ENCODE assay signal across 24 mouse cellular contexts in genomic region chr5:46338461-46338860, GRCm38 (mm10).
"Had no signal": no experiment of that assay in that cellular context is flagged by ENCODE, and none has a peak within 500 bp of the region (broad histone marks: within the 10 kb centered on the region; RNA-seq: fewer than 3 reads in every experiment).

No protein-coding gene starts in this region.

- H3K4me2 ChIP-seq: limb, embryonic 13.5 days; liver, embryonic 12.5 days; liver, embryonic 15.5 days; lung, embryonic 15.5 days; midbrain, embryonic 13.5 days; neural tube, embryonic 13.5 days; stomach, embryonic 15.5 days had no signal

- ATAC-seq: liver, embryonic 12.5 days; midbrain, embryonic 13.5 days; midbrain, embryonic 16.5 days had no signal

- H3K9ac ChIP-seq: limb, embryonic 13.5 days; liver, embryonic 12.5 days; liver, embryonic 15.5 days; lung, embryonic 15.5 days; midbrain, embryonic 13.5 days; neural tube, embryonic 13.5 days; stomach, embryonic 15.5 days had no signal

- H3K27me3 ChIP-seq: limb, embryonic 13.5 days; liver, embryonic 12.5 days; liver, embryonic 15.5 days; lung, embryonic 15.5 days; megakaryocyte, embryonic 14.5 days; midbrain, embryonic 13.5 days; neural tube, embryonic 13.5 days; stomach, embryonic 15.5 days had no signal

- H3K36me3 ChIP-seq: limb, embryonic 10.5 days; limb, embryonic 13.5 days; liver, embryonic 12.5 days; liver, embryonic 15.5 days; lung, embryonic 15.5 days; midbrain, embryonic 10.5 days; midbrain, embryonic 13.5 days; neural tube, embryonic 13.5 days; stomach, embryonic 15.5 days had no signal

- H3K4me1 ChIP-seq: limb, embryonic 10.5 days; limb, embryonic 13.5 days; liver, embryonic 12.5 days; liver, embryonic 15.5 days; lung, embryonic 15.5 days; megakaryocyte, embryonic 14.5 days; midbrain, embryonic 10.5 days; midbrain, embryonic 13.5 days; neural tube, embryonic 13.5 days; stomach, embryonic 15.5 days had no signal

- DNase-seq: kidney, adult 11 months; kidney, adult 8-10 months; kidney, postnatal 14 days; kidney, postnatal 4 days; liver; lung, adult 18-20 months; lung, postnatal 10 days; lung, postnatal 36 days; retina, postnatal 1 day; spleen, adult 18-20 months; thymus, adult 18-20 months; thymus, postnatal 36 days had no signal

- H3K27ac ChIP-seq: limb, embryonic 10.5 days; limb, embryonic 13.5 days; liver, embryonic 12.5 days; liver, embryonic 15.5 days; lung, embryonic 15.5 days; midbrain, embryonic 10.5 days; midbrain, embryonic 13.5 days; neural tube, embryonic 13.5 days; stomach, embryonic 15.5 days had no signal

- H3K9me3 ChIP-seq: limb, embryonic 10.5 days; limb, embryonic 13.5 days; liver, embryonic 12.5 days; liver, embryonic 15.5 days; lung, embryonic 15.5 days; megakaryocyte, embryonic 14.5 days; midbrain, embryonic 10.5 days; midbrain, embryonic 13.5 days; neural tube, embryonic 13.5 days; stomach, embryonic 15.5 days had no signal

- H3K4me3 ChIP-seq: limb, embryonic 10.5 days; limb, embryonic 13.5 days; liver, embryonic 12.5 days; liver, embryonic 15.5 days; lung, embryonic 15.5 days; megakaryocyte, embryonic 14.5 days; midbrain, embryonic 10.5 days; midbrain, embryonic 13.5 days; myocyte; neural tube, embryonic 13.5 days; stomach, embryonic 15.5 days had no signal
